Mouse (Mus musculus): ENCODE data around the gene Josd2. TPM values are rescaled to one million over a fixed set of nuclear protein-coding genes. Genes with fewer than 3 reads are reported as not detected.
A peak's percentile ranks its signal among the peaks of the same experiment; 100 is the strongest.

Josd2 gene
- 10 to 100 TPM; 40.3 to 48.1 TPM for total RNA-seq (2021)
- long read RNA-seq, experiment 1, transcript Josd2-204 (5 exons, 864 nt): major isoform, 16 of 32 reads
- long read RNA-seq, experiment 1, partial matches to known transcripts: 7 of 32 reads
- long read RNA-seq, experiment 1, other reads (novel, unspliced or antisense): 6 of 32 reads
- long read RNA-seq, experiment 2, transcript Josd2-204 (5 exons, 864 nt): major isoform, 9 of 32 reads
- long read RNA-seq, experiment 2, partial matches to known transcripts: 5 of 32 reads
- long read RNA-seq, experiment 2, other reads (novel, unspliced or antisense): 14 of 32 reads

- peak; percentile 69 to 87 for DNase-seq (ENCODE audit: low spot score in 2 of 2)
Observed at GRCm38 (mm10) chr7:44467811-44468411, at the start of gene Josd2. Gene Josd2, plus strand, starts transcription at chr7:44467980.

- no peak for DNase-seq (ENCODE audit: low spot score in 2 of 2)
Observed at GRCm38 (mm10) chr7:44427666-44428065, 40.1 kb upstream of the Josd2 start.

GRCm38 (mm10) chr7:44428171-44428950 is 39.4 kb upstream of the Josd2 start:
- DNase-seq (ENCODE audit: low spot score in 2 of 2): no peak

GRCm38 (mm10) chr7:44428968-44429521 is 38.7 kb upstream of the Josd2 start, which contains the start of gene Lrrc4b:
Gene Lrrc4b, plus strand, starts transcription at chr7:44429018.
- no peak for DNase-seq (ENCODE audit: low spot score in 2 of 2)

- no peak for DNase-seq (ENCODE audit: low spot score in 2 of 2)
Observed at GRCm38 (mm10) chr7:44429534-44430488, 38.0 kb upstream of the Josd2 start.

- DNase-seq (ENCODE audit: low spot score in 2 of 2): no peak
Observed at GRCm38 (mm10) chr7:44432550-44432949, 35.2 kb upstream of the Josd2 start.

- no peak for DNase-seq (ENCODE audit: low spot score in 2 of 2)
Observed at GRCm38 (mm10) chr7:44433371-44433770, 34.4 kb upstream of the Josd2 start.

- DNase-seq (ENCODE audit: low spot score in 2 of 2): no peak
Observed at GRCm38 (mm10) chr7:44434089-44434488, 33.7 kb upstream of the Josd2 start.

- no peak for DNase-seq (ENCODE audit: low spot score in 2 of 2)
Observed at GRCm38 (mm10) chr7:44435796-44436195, 32.0 kb upstream of the Josd2 start.

- no peak for DNase-seq (ENCODE audit: low spot score in 2 of 2)
Observed at GRCm38 (mm10) chr7:44436267-44436666, 31.5 kb upstream of the Josd2 start.

- DNase-seq (ENCODE audit: low spot score in 2 of 2): no peak
Observed at GRCm38 (mm10) chr7:44437188-44437587, 30.6 kb upstream of the Josd2 start.

GRCm38 (mm10) chr7:44437933-44438332 is 29.8 kb upstream of the Josd2 start:
- DNase-seq (ENCODE audit: low spot score in 2 of 2): no peak

GRCm38 (mm10) chr7:44439696-44440095 is 28.1 kb upstream of the Josd2 start:
- no peak for DNase-seq (ENCODE audit: low spot score in 2 of 2)

GRCm38 (mm10) chr7:44440479-44440878 is 27.3 kb upstream of the Josd2 start:
- DNase-seq (ENCODE audit: low spot score in 2 of 2): no peak

GRCm38 (mm10) chr7:44441180-44441579 is 26.6 kb upstream of the Josd2 start:
- no peak for DNase-seq (ENCODE audit: low spot score in 2 of 2)

GRCm38 (mm10) chr7:44441648-44442109 is 26.1 kb upstream of the Josd2 start:
- DNase-seq (ENCODE audit: low spot score in 2 of 2): no peak

- no peak for DNase-seq (ENCODE audit: low spot score in 2 of 2)
Observed at GRCm38 (mm10) chr7:44442407-44442821, 25.4 kb upstream of the Josd2 start.

GRCm38 (mm10) chr7:44443268-44444173 is 24.3 kb upstream of the Josd2 start:
- no peak for DNase-seq (ENCODE audit: low spot score in 2 of 2)

GRCm38 (mm10) chr7:44444886-44445527 is 22.8 kb upstream of the Josd2 start:
- no peak for DNase-seq (ENCODE audit: low spot score in 2 of 2)
